Mouse (Mus musculus) midbrain, embryonic 14.5 days (tissue): ENCODE data around the gene Clasp1. TPM values are rescaled to one million over a fixed set of nuclear protein-coding genes. Genes with fewer than 3 reads are reported as not detected.

Source experiments
- ATAC-seq: fragments of 200-750 bp; cut with Nextera tagmentation; 2 replicates; pipeline ENCODE4 v1.8.0; 2017; ENCODE audit warnings: moderate number of reproducible peaks, moderate library complexity; ENCODE audit not compliant: low FRiP score, low TSS enrichment
- DNase-seq: peaks from one replicate; pipeline ENCODE4 v3.0.0-alpha.2; 2015
- H3K27ac ChIP-seq: fragments of 300-500 bp; sonication (generic); replicated peaks from 2 replicates; pipeline ENCODE4 v1.5.1; 2014; ENCODE audit warnings: mild to moderate bottlenecking, low read depth, low read length, moderate library complexity
- H3K27me3 ChIP-seq: fragments of 300-500 bp; sonication (generic); 2 replicates; pipeline ENCODE4 v1.6.1; 2014; ENCODE audit warnings: low read length, control low read depth, mixed read lengths; ENCODE audit not compliant: control insufficient read depth, insufficient read depth
- H3K36me3 ChIP-seq: fragments of 300-500 bp; sonication (generic); 2 replicates; pipeline ENCODE4 v1.6.1; 2014; ENCODE audit warnings: low read length, control low read depth; ENCODE audit not compliant: control insufficient read depth, insufficient read depth
- H3K4me1 ChIP-seq: fragments of 300-500 bp; sonication (generic); 2 replicates; pipeline ENCODE4 v1.6.1; 2014; ENCODE audit warnings: mild to moderate bottlenecking, antibody characterized with exemption, low read length, control low read depth; ENCODE audit not compliant: control insufficient read depth, insufficient read depth
- H3K4me2 ChIP-seq: fragments of 300-500 bp; sonication (generic); 2 replicates; pipeline ENCODE4 v1.6.1; 2014; ENCODE audit warnings: mild to moderate bottlenecking, low read length, moderate library complexity
- H3K4me3 ChIP-seq: fragments of 300-500 bp; sonication (generic); replicated peaks from 2 replicates; pipeline ENCODE4 v1.5.1; 2014; ENCODE audit warnings: low read depth, low read length
- H3K9ac ChIP-seq: fragments of 300-500 bp; sonication (generic); replicated peaks from 2 replicates; pipeline ENCODE4 v1.6.1; 2014; ENCODE audit warnings: mild to moderate bottlenecking, low read length, moderate library complexity
- H3K9me3 ChIP-seq: fragments of 300-500 bp; sonication (generic); 2 replicates; pipeline ENCODE4 v1.6.1; 2016; ENCODE audit warnings: low read length, control low read depth, mixed read lengths; ENCODE audit not compliant: control insufficient read depth
- WGBS: fragments of 180-500 bp; shearing (Covaris S2); extraction: QIAGEN DNeasy Blood & Tissue Kit; methylation state at CpG from one replicate; pipeline ENCODE4 v1.1.7; 2014; 5-methylcytosine and 5-hydroxymethylcytosine counted together
- polyA plus RNA-seq: library from polyadenylated mRNA; unstranded; fragments of >200 nt; fragmentation: Nextera tagmentation; extraction: Ambion mirVana; gene quantifications from 2 replicates; pipeline ENCODE4 v1.2.1, GENCODE M21; 2014

Gene Clasp1
- polyA plus RNA-seq, 1 experiment from 2014 or later, result 140 TPM

DNA sequence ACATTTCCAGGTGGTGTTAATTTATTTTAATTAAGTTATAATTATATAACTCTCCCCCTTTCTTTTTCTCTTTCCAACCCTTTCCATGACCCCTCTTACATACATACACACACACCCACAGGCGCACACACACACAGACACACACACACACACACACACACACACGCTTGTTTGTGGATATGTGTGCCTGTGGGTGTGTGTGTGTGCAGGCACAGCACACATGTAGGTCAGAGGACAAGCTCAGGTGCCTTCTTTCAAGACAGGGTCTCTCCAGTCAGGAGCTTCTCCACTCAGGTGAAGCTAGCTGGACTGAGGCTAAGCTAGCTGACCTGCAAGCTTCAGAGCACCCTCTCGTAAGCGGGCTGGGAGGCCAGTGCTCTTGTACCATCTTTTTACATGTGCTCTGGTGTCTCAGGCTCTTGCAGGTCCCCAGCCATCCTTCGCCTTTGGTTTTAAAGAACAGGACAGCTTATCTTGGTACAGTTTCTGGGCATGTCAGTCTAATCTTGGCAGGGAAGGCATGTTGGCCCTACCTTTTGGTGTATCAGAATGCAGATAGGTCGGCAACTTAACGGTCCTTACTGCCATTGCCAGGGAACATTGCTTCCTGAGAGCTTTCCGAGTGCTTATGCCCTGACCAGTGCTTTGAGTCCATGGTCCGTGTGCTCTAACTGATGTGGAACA lies 28.3 kb downstream of the Clasp1 start:
- Histone ChIP-seq H3K4me2 (no peak overlapping the region), H3K36me3 (peaks cover 22% of the 10 kb centered on the region), H3K4me3 (no peak overlapping the region), H3K9me3 (no peaks in the 10 kb centered on the region), H3K27me3 (no peaks in the 10 kb centered on the region), H3K4me1 (no peaks in the 10 kb centered on the region), H3K9ac (no peak overlapping the region), H3K27ac (no peak overlapping the region)
- ATAC-seq (no peak), DNase-seq (no peak)
- 93% methylated on average over 9 of the region's 9 CpGs for WGBS

DNA sequence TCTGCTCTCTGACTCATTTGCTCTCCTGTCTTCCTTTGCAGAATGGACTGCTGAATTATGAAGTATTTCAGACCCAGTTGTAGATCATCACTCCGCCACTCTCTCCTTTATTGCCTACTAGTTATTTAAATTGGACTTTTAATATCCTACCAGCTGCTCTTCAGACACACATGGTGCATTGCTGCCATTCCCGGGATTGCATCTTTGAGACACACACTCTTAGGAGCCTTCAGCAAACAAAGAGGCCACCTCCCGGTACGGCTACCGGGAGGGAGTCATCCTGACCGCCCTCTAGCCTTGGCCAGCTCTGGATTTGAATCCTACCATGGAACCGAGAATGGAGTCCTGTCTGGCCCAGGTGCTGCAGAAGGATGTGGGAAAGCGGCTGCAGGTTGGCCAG lies 30.5 kb downstream of the Clasp1 start:
- Histone ChIP-seq H3K9me3 (no peaks in the 10 kb centered on the region), H3K4me1 (no peaks in the 10 kb centered on the region), H3K4me3 (no peak overlapping the region), H3K4me2 (no peak overlapping the region), H3K27ac (no peak overlapping the region), H3K27me3 (no peaks in the 10 kb centered on the region), H3K36me3 (peaks cover 31% of the 10 kb centered on the region), H3K9ac (no peak overlapping the region)
- DNase-seq (no peak), ATAC-seq (no peak)
- WGBS, result 93% methylated on average over 8 of the region's 8 CpGs

DNA sequence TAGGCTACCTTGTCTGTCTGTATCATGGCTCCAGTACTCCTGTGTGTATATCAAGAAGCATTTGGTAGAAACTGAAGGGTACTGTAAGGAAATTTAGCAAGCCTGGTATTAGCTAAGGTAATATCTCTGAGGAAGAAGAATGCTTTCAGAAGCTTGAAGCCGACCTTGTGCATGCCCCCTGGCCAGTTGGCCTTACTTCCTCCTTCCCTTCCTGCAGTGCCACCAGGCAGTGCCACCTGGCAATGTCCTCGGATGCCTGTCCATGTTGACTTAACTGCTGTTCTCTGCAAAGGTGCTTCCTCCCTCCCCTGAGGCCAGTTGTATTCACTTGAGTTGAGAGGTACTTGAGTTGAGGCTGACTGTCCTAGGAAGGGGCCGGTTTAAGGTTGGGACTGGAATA lies 32.3 kb downstream of the Clasp1 start:
- no peak overlapping the region for H3K27ac ChIP-seq
- 97% methylated on average over 3 of the region's 3 CpGs for WGBS
- no peak for ATAC-seq

DNA sequence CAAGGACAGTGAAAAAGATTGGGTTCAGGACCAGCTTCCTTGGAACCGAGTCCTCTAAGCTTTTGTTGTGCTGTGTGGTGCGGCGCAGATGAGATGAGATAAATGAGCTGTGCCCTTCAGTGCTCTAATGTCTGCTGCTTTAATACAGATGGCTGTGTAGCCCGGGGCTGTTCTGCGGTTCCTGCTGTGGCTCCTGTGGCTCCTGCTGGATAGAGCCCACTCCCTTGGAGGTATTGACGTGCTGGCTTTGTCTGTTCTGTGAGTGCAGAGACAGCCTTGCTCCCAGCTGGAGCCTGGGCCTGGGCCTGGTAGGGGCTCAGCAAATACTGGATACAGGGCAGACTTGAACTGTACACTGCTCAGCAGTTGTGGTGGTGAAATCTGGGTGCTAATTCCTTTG lies 34.0 kb downstream of the Clasp1 start:
- ATAC-seq (no peak), DNase-seq (peak; percentile 8)
- Histone ChIP-seq H3K27me3 (no peaks in the 10 kb centered on the region), H3K9ac (no peak overlapping the region), H3K36me3 (peaks cover 31% of the 10 kb centered on the region), H3K4me1 (no peaks in the 10 kb centered on the region), H3K9me3 (no peaks in the 10 kb centered on the region), H3K27ac (no peak overlapping the region), H3K4me2 (no peak overlapping the region), H3K4me3 (no peak overlapping the region)
- 51% methylated on average over 6 of the region's 6 CpGs for WGBS

More for the DNA sequence above, 32.3 kb downstream of the Clasp1 start:
- Histone ChIP-seq H3K9ac (no peak overlapping the region), H3K4me1 (no peaks in the 10 kb centered on the region), H3K4me3 (no peak overlapping the region), H3K36me3 (peaks cover 31% of the 10 kb centered on the region), H3K27me3 (no peaks in the 10 kb centered on the region), H3K4me2 (no peak overlapping the region), H3K9me3 (no peaks in the 10 kb centered on the region)
- DNase-seq, result no peak

DNA sequence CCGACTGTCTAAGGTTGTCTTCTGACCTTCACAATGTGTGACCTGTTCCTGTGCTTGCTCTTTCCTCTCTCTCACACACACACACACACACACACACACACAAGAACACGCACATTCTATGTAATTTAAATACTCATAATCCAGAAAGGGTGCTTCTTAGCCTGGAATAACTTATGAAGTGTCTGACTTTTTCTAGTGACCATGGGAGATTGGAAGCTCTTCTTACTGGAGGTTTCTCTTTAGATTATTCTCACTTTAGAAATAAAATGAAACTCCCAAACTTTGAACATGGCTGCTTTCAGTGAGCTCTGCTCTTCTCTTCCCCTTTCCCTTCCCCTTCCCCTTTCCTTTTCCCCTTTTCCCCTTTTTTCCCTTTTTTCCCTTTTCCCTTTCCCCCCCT lies 37.1 kb downstream of the Clasp1 start:
- ATAC-seq (no peak), DNase-seq (no peak)
- peaks cover 13% of the 10 kb centered on the region; the same call in 1 of the 2 replicates for H3K36me3 ChIP-seq
- no peak overlapping the region for H3K4me3 ChIP-seq
- no peaks in the 10 kb centered on the region for H3K4me1 ChIP-seq
- H3K27me3 ChIP-seq, result no peaks in the 10 kb centered on the region
- H3K27ac ChIP-seq, result no peak overlapping the region
- H3K9ac ChIP-seq, result no peak overlapping the region
- WGBS, result 90% methylated on average over 2 of the region's 2 CpGs
- H3K9me3 ChIP-seq, result no peaks in the 10 kb centered on the region
- H3K4me2 ChIP-seq, result no peak overlapping the region

DNA sequence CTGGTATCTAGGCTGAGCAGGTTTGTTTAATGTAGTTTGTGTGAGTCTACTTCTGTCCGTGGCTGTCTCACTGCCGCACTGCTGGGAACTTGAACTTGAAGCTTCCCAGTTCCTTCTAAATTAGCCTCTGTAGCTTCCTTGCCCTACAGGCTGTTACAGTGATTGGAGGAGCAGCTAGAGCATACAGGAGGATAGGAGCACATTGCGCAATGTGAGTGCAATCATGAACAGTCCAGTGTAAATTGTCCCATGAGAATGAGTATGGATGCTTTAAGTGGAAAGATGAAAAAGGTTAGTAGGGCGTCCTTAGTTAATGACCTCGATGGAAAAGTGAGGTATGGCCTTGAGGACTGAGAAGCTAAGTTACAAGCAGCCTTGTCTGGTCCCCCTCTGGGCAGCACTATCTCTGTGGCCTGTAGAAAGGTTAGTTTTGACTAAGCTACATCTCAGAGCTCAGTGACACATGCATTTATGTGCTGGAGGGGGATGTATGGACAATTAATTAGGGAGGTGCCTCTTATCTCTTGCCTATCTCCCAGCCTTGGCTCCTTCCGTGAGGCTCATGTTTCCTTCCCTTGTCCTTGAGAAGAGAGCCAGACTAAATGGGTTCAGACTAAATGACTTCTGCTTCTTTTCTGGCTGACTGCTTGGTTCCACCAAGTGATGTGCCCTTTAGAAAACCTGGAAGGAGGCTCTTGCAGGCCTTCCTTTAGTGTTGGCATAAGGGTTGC lies 39.7 kb downstream of the Clasp1 start:
- Histone ChIP-seq H3K4me2 (no peak overlapping the region), H3K27ac (no peak overlapping the region), H3K9me3 (no peaks in the 10 kb centered on the region), H3K36me3 (0 out of 2 replicates have a peak, but pooled peaks cover under 1% of the 10 kb centered on the region), H3K9ac (no peak overlapping the region), H3K27me3 (no peaks in the 10 kb centered on the region), H3K4me3 (no peak overlapping the region), H3K4me1 (no peaks in the 10 kb centered on the region)
- DNase-seq (no peak), ATAC-seq (no peak)
- WGBS, result 95% methylated on average over 6 of the region's 6 CpGs

DNA sequence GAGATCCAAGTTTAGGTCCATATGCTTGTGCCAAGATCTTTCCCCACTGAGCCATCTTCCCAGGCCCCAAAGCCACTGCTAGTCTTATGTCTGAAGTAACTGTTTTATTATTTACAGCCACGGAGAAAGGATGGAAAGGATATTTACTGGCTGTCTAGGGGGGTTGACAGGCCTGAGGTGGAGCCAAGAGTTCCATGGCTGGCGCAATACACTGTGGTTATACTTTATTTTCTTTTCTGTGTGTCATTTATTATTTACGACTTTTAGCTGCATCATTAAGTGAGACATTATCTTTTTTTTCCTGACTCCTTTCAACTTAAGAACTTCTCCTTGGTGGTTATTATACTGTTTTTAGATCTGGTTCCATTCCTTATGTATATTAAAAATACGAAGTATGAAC lies 42.7 kb downstream of the Clasp1 start:
- Histone ChIP-seq H3K36me3 (no peaks in the 10 kb centered on the region), H3K9me3 (no peaks in the 10 kb centered on the region), H3K4me1 (no peaks in the 10 kb centered on the region), H3K9ac (no peak overlapping the region), H3K4me2 (no peak overlapping the region), H3K27me3 (no peaks in the 10 kb centered on the region), H3K27ac (no peak overlapping the region), H3K4me3 (no peak overlapping the region)
- DNase-seq, result no peak
- WGBS, result 94% methylated on average over 4 of the region's 4 CpGs
- ATAC-seq, result no peak

DNA sequence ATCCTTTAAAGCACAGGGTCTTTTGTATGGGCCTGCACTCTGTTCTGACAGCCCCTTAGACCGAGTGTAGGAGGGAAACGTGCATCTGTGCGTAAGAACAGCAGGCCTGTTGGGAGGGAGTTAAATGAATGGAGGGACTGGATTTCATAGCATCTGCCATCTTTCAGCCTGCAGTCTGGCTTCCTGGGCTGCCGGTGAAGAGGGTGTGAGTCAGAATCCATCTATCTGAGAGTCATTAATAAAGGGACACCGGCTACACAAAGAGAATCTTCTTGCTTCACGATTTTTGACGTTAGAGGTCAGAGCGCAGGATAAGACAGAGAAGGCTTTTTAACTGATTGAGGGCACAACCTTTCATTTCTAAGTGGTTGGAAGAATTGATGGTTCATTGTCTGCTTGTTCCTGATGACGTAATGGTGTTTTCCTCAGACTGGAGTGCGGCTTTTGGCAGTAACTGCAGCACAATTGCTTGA lies 46.2 kb downstream of the Clasp1 start:
- no peak overlapping the region for H3K4me3 ChIP-seq
- no peak overlapping the region; the same call in 1 of the 2 replicates for H3K9ac ChIP-seq
- peak overlapping the region; percentile 22; the same call in 1 of the 2 replicates for H3K4me2 ChIP-seq
- peak overlapping the region; percentile 74 for H3K27ac ChIP-seq
- H3K36me3 ChIP-seq, result no peaks in the 10 kb centered on the region
- 58% methylated on average over 10 of the region's 10 CpGs for WGBS
- DNase-seq (peak; percentile 32), ATAC-seq (no peak)
- no peaks in the 10 kb centered on the region for H3K9me3 ChIP-seq
- H3K4me1 ChIP-seq, result no peaks in the 10 kb centered on the region
- H3K27me3 ChIP-seq, result no peaks in the 10 kb centered on the region

DNA sequence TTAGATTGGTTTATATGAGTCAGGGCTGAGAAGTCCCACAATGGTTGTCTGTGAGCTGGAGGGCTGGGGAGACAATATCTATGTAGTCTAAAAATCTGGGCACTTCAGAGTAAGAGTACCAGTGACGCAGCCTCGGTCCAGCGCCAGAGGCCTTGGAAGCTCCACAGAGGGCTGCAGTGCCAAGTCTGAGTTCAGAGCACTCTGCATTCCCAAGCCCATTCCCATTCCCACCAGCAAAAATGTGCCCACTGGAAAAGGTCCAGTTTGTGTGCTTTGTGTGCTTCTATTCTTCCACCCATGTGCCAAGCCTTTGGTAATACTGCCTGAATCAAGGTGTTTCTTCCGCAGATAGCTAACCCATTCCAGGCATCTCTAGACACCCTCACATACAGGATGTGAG lies 49.0 kb downstream of the Clasp1 start:
- no peak overlapping the region for H3K27ac ChIP-seq
- H3K4me1 ChIP-seq, result no peaks in the 10 kb centered on the region
- DNase-seq (no peak), ATAC-seq (no peak)
- H3K27me3 ChIP-seq, result no peaks in the 10 kb centered on the region
- 95% methylated on average over 4 of the region's 4 CpGs for WGBS
- H3K4me3 ChIP-seq, result no peak overlapping the region
- no peaks in the 10 kb centered on the region for H3K9me3 ChIP-seq
- no peak overlapping the region for H3K4me2 ChIP-seq
- no peak overlapping the region for H3K9ac ChIP-seq
- no peaks in the 10 kb centered on the region for H3K36me3 ChIP-seq
